Mouse (Mus musculus) neural tube, embryonic 14.5 days (tissue): ENCODE results near the gene Scgb1a1. TPM values are rescaled to one million over a fixed set of nuclear protein-coding genes. Genes with fewer than 3 reads are reported as not detected.
"Not testable (repeated sequence)": the region's sequence is repeated elsewhere in the genome, so short reads cannot be mapped to it uniquely, and the experiment has no call there.

Source experiments
- ATAC-seq: fragments of 200-750 bp; cut with Nextera tagmentation; 2 replicates; pipeline ENCODE4 v1.8.0; 2017; ENCODE audit warnings: low read depth, mild to moderate bottlenecking, moderate TSS enrichment, moderate library complexity
- H3K27ac ChIP-seq: fragments of 300-500 bp; sonication (generic); 2 replicates; pipeline ENCODE4 v1.5.1; 2014; ENCODE audit warnings: low read depth, mild to moderate bottlenecking, control low read depth, low read length, moderate library complexity, mixed read lengths
- H3K27me3 ChIP-seq: fragments of 300-500 bp; sonication (generic); 2 replicates; pipeline ENCODE4 v1.6.1; 2014; ENCODE audit warnings: low read length; ENCODE audit not compliant: control insufficient read depth, insufficient read depth
- H3K36me3 ChIP-seq: fragments of 300-500 bp; sonication (generic); 2 replicates; pipeline ENCODE4 v1.6.1; 2014; ENCODE audit warnings: low read length, mixed read lengths; ENCODE audit not compliant: control insufficient read depth, insufficient read depth
- H3K4me1 ChIP-seq: fragments of 300-500 bp; sonication (generic); 2 replicates; pipeline ENCODE4 v1.6.1; 2014; ENCODE audit warnings: low read length; ENCODE audit not compliant: control insufficient read depth, insufficient read depth
- H3K4me2 ChIP-seq: fragments of 300-500 bp; sonication (generic); 2 replicates; pipeline ENCODE4 v1.6.1; 2014; ENCODE audit warnings: mild to moderate bottlenecking, low read depth, low read length, control low read depth
- H3K4me3 ChIP-seq: fragments of 300-500 bp; sonication (generic); 2 replicates; pipeline ENCODE4 v1.5.1; 2014; ENCODE audit warnings: low read depth, low read length, control low read depth, mixed read lengths
- H3K9ac ChIP-seq: fragments of 300-500 bp; sonication (generic); replicated peaks from 2 replicates; pipeline ENCODE4 v1.6.1; 2014; ENCODE audit warnings: low read depth, mild to moderate bottlenecking, control low read depth, low read length, mixed read lengths
- H3K9me3 ChIP-seq: fragments of 300-500 bp; sonication (generic); 2 replicates; pipeline ENCODE4 v1.6.1; 2016; ENCODE audit warnings: low read length; ENCODE audit not compliant: control insufficient read depth
- WGBS: fragments of 180-500 bp; shearing (Covaris S2); extraction: QIAGEN DNeasy Blood & Tissue Kit; methylation state at CpG from one replicate; pipeline ENCODE4 v1.1.7; 2014; 5-methylcytosine and 5-hydroxymethylcytosine counted together
- polyA plus RNA-seq: library from polyadenylated mRNA; unstranded; fragments of >200 nt; fragmentation: Nextera tagmentation; extraction: Ambion mirVana; gene quantifications from 2 replicates; pipeline ENCODE4 v1.2.1, GENCODE M21; 2014

Gene Scgb1a1
- polyA plus RNA-seq, 1 experiment from 2014 or later: not detected

DNA sequence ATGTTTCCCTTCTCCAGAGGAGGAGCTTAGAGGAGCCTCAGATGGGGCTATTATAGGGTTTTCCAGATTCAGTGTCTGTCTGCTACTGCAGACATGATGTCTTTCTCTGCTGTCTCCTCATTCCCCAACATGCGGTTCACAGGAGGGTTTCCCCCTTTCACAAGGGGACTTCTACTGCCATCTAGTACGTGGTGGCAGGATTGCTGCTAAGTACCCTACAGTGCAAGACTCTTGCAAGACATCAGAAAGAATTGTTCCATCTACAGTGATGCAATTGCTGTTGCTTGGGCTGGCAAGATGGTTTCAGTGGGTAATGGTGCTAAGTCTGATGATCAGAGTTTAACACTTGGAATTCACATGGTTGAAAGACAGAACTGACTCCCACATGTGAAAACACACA lies 32.6 kb downstream of the Scgb1a1 start:
- H3K4me1 ChIP-seq: no peaks in the 10 kb centered on the region
- H3K27me3 ChIP-seq: no peaks in the 10 kb centered on the region
- H3K27ac ChIP-seq: no peak overlapping the region
- 32% methylated on average over 2 of the region's 2 CpGs for WGBS
- no peak for ATAC-seq
- no peaks in the 10 kb centered on the region for H3K36me3 ChIP-seq
- H3K9ac ChIP-seq: no peak overlapping the region
- H3K4me3 ChIP-seq: no peak overlapping the region
- H3K4me2 ChIP-seq: no peak overlapping the region
- H3K9me3 ChIP-seq: no peaks in the 10 kb centered on the region

DNA sequence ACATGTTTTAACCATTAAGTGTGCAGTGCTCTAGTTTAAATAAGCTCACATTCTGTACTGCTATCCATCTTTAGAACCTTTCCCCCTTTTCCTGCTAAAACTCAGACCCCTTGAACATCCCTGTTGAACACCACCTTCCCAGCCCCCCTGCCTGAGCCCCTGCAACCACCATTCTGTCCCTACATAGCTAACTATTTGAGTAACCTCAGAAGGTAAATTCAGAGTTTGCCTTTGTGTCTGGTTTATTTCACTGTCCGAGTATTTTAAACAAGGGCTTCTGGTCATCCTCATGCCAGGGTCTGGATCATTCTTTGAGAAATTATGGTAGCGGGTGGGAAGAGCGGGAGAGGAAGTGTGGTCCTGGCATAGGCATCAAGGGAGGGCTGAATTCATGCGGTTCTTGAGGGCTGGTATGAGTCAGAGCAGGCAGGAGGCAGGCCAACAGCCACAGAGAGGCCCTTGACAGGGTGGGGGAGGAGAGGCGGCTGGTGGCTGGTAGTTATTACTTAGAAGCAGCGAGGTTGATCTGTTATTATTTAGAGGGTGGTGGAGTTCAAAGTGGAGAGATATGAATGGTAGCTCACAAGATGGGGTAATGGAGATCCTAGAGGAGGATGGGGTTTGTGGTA lies 34.8 kb downstream of the Scgb1a1 start:
- no peak overlapping the region for H3K4me2 ChIP-seq
- H3K4me3 ChIP-seq: no peak overlapping the region
- no peaks in the 10 kb centered on the region for H3K9me3 ChIP-seq
- no peak for ATAC-seq
- no peak overlapping the region for H3K9ac ChIP-seq
- H3K36me3 ChIP-seq: no peaks in the 10 kb centered on the region
- H3K27me3 ChIP-seq: no peaks in the 10 kb centered on the region
- no peak overlapping the region for H3K27ac ChIP-seq
- WGBS: 71% methylated on average over 6 of the region's 6 CpGs
- no peaks in the 10 kb centered on the region for H3K4me1 ChIP-seq

DNA sequence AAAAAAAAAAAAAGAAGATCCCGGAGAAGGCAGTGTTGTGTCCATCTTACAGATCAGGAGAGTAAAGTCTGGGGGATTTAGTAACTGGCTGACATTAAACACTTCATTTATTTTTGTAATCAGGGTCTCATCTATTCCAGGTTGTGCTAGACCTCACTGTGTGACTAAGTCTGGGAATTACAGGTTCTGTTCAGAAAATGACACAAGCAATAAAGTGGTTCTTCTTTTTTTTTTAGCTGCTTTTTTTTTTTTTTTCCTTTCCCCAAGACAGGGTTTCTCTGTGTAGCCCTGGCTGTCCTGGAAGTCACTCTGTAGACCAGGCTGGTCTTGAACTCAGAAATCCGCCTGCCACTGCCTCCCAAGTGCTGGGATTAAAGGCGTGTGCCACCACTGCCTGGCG lies 35.8 kb downstream of the Scgb1a1 start:
- not testable (repeated sequence) for H3K27ac ChIP-seq, H3K36me3 ChIP-seq, H3K4me1 ChIP-seq, H3K27me3 ChIP-seq, H3K9ac ChIP-seq, ATAC-seq, H3K4me3 ChIP-seq, H3K9me3 ChIP-seq, H3K4me2 ChIP-seq
- 91% methylated on average over 4 of the region's 4 CpGs for WGBS

DNA sequence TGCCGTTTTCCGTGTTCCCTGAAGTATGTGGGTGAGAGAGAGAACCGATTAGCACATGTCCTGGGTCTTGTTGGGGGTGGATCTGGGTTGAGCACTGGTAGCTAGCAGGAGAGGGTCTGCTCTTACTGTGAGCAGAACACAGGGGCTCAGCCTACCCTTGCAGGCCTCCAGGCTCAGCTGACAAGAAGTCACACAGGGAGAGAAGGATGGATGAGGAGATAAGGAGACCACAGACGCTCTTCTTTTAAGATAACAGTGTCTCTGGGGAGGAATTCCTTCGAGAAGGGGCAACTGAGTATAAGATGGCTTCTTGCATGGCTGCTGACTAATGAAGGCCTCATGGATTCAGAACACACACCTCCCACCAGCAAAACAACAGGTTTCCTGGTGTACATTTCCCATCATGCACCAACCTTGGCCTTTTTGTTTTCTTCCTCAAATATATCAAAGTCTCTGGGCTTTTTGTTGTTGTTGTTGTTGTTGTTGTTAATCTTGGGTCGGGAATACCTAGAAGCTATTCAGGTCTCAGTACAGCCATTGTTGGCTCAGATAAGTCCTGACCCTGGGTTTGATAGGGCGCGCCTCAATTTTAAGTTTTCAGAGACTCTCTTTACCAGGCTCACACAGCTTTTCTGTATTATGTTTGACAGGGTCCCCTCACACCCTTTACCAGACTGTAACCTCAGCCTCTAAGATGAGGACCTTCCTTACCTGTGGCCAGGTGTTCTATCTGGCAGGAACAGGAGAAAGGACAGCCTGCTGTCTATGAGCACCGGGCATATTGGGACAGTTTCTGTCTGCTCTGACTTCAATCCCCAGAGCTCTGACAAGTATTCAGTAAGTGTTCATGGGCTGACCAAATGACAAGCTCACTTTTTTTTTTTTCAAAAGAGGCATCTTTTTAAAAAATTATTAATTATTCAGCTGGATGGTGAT lies 37.2 kb downstream of the Scgb1a1 start:
- no peaks in the 10 kb centered on the region for H3K4me1 ChIP-seq
- 81% methylated on average over 9 of the region's 9 CpGs for WGBS
- no peaks in the 10 kb centered on the region for H3K27me3 ChIP-seq
- H3K4me2 ChIP-seq: no peak overlapping the region
- H3K4me3 ChIP-seq: no peak overlapping the region
- H3K9me3 ChIP-seq: no peaks in the 10 kb centered on the region
- H3K9ac ChIP-seq: no peak overlapping the region
- no peak for ATAC-seq
- no peak overlapping the region for H3K27ac ChIP-seq
- H3K36me3 ChIP-seq: no peaks in the 10 kb centered on the region

DNA sequence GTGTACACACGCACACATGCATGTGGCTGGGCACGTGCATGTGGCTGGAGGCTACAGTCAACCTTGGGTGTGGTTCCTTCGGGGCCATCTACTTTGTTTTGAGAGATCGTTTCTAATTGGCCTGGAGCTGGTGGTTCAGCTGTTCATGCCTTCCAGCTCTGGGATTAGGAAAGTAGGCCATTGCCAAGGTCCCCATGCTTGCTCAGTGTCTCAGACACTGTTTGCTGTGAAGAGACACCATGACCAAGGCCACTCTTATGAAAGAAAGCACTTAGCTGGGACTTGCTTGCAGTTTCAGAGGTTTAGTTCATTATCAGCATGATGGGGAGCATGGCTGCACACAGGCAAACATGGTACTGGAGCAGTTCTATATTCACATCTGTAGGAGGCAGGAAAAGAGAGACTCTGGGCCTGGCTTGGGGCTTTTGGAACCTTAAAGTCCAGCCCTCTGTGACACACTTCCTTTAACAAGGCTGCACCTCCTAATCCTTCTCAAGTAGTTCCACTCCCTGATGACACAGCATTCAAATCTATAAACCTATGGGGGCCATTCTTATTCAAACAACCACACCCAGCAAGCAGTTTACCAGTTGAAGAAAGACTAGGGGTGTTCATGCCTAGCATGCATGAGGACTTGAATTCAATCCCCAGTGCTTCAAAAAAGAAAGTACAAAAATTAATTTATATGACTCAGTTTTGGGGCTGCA lies 38.6 kb downstream of the Scgb1a1 start:
- no peak overlapping the region for H3K4me3 ChIP-seq
- no peaks in the 10 kb centered on the region for H3K36me3 ChIP-seq
- no peaks in the 10 kb centered on the region for H3K9me3 ChIP-seq
- H3K4me1 ChIP-seq: no peaks in the 10 kb centered on the region
- 91% methylated on average over 4 of the region's 4 CpGs for WGBS
- ATAC-seq: no peak
- no peak overlapping the region for H3K4me2 ChIP-seq
- no peak overlapping the region for H3K9ac ChIP-seq
- no peaks in the 10 kb centered on the region for H3K27me3 ChIP-seq
- no peak overlapping the region for H3K27ac ChIP-seq

DNA sequence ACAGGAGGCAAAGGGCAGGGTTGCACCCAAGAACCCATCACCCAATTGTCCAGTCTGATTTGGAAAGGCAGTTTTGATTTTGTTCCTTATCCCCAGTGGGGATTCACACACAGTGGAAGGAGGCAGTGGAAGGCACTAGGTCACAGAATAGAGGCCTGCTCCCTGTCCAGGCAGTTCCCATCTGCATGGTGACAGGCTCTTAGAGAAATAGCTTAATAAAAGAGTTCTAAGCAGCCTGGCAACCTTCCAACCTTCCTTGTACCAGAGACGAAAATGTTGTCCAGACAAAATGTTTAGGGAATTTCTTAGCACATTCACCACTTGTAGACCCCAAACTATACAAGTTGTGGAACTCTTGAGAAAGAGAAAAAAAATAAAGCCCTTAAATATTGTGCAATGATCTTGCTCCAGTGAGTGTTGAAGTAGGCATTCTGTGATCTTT lies 39.8 kb downstream of the Scgb1a1 start:
- no peak overlapping the region for H3K27ac ChIP-seq
- WGBS: 36% methylated on average over 1 of the region's 1 CpGs
- H3K4me2 ChIP-seq: no peak overlapping the region

DNA sequence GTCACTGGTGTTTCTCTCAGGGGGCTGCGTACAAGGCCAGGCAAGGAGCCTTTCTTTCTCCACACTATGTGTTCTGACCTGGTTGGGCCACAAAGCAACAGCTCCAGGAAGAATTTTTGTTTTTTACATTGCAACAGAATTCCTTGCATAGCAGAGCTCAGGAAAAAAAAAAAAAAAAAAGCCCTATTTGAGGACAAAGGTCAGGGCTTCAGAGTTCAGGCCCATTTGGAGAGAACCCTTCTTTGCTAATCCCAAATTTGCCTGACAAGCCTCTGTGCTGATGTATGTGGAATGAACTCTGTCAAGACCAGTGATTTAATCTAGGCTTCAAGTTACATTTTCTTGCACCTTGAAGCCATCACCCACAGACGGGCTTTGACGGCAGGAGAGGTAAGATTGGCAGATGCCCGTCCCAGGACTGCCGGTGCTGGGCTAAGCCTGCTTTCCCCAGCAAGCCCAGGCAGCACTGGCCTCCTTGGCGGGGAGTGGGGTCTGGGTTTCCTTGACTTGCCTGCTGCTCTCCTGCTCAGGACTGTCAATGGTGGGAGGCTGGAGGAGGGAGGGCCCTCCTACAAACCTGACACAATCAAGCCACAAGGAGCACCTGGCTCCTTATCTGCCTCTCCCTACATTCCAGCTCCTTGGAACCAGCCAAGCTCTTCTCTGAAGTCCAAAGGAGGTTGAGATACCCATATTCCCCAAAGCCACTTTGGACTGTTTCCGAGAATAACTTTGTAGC lies 40.4 kb downstream of the Scgb1a1 start:
- 85% methylated on average over 7 of the region's 7 CpGs for WGBS

More for the DNA sequence above, 39.8 kb downstream of the Scgb1a1 start:
- H3K27me3 ChIP-seq: no peaks in the 10 kb centered on the region
- no peak overlapping the region for H3K9ac ChIP-seq
- H3K4me1 ChIP-seq: no peaks in the 10 kb centered on the region
- no peak overlapping the region for H3K4me3 ChIP-seq
- no peaks in the 10 kb centered on the region for H3K9me3 ChIP-seq
- no peaks in the 10 kb centered on the region for H3K36me3 ChIP-seq
- ATAC-seq: no peak

DNA sequence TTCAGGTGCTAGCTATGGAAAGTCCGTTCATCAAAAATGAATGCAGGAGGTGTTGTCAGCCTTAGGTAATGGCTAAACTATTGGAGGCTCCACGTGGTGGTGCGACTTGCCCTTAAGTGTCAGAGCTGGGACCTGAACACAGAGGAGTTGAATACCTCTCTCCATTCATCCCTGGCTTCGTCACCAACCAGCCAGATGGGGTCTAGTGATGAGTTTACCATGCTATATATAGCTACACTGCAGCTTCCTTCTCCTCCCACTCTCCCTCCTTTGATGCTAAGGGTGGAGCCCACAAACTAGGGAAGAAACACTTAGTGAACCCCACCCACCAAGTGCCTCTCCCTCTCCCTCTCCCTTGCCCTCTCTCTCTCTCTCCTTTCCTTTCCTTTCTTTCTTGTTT lies 43.5 kb downstream of the Scgb1a1 start:
- Histone ChIP-seq H3K9me3 (no peaks in the 10 kb centered on the region), H3K4me2 (no peak overlapping the region), H3K9ac (no peak overlapping the region), H3K4me1 (no peaks in the 10 kb centered on the region), H3K27me3 (no peaks in the 10 kb centered on the region), H3K27ac (no peak overlapping the region), H3K4me3 (no peak overlapping the region), H3K36me3 (no peaks in the 10 kb centered on the region)
- 78% methylated on average over 4 of the region's 4 CpGs for WGBS
- no peak for ATAC-seq

More for the DNA sequence above, 40.4 kb downstream of the Scgb1a1 start:
- Histone ChIP-seq H3K36me3 (no peaks in the 10 kb centered on the region), H3K27me3 (no peaks in the 10 kb centered on the region), H3K9me3 (no peaks in the 10 kb centered on the region), H3K4me1 (no peaks in the 10 kb centered on the region), H3K27ac (no peak overlapping the region), H3K4me3 (no peak overlapping the region), H3K9ac (no peak overlapping the region), H3K4me2 (no peak overlapping the region)
- no peak for ATAC-seq
